Mouse (Mus musculus): ENCODE results near the gene Wdtc1. TPM values are rescaled to one million over a fixed set of nuclear protein-coding genes. Genes with fewer than 3 reads are reported as not detected.
A peak's percentile ranks its signal among the peaks of the same experiment; 100 is the strongest.

Wdtc1 gene
- total and polyA plus RNA-seq, 3 experiments, result 13.2 to 35.3 TPM; not detected in 1

GRCm38 (mm10) chr4:133352797-133353196 lies 484 bp downstream of the Wdtc1 start:
- H3K4me3 ChIP-seq (ENCODE audit: control insufficient read depth in 1 of 2, insufficient read depth in 1 of 2, low read depth in 2 of 2, low read length in 2 of 2), result peak overlapping the region in 1 of 2 experiments; percentile 29; a peak in 2 of 4 replicates
- peaks cover 0 to 8% of the 10 kb centered on the region in 2 experiments; a peak in 2 of 4 replicates for H3K36me3 ChIP-seq (ENCODE audit: control insufficient read depth in 1 of 2, insufficient read depth in 2 of 2, low read length in 2 of 2)
- no peak overlapping the region for H3K27ac ChIP-seq (ENCODE audit: control insufficient read depth, low read depth, low read length)
- no peaks in the 10 kb centered on the region for H3K79me2 ChIP-seq (ENCODE audit: control insufficient read depth, insufficient read depth, low read length, poor library complexity)
- no peaks in the 10 kb centered on the region for H3K27me3 ChIP-seq (ENCODE audit: control insufficient read depth in 1 of 2, insufficient read depth in 2 of 2, low read length in 2 of 2)
- DNase-seq (ENCODE audit: low read depth, low spot score), result peak; percentile 58
- peaks cover 0 to 12% of the 10 kb centered on the region in 2 experiments; a peak in 2 of 4 replicates for H3K4me1 ChIP-seq (ENCODE audit: control insufficient read depth in 1 of 2, insufficient read depth in 2 of 2, low read length in 2 of 2)
- TF ChIP-seq MAZ (IDR thresholded peaks at IDR 0.05; ENCODE audit: low read depth, low read length), result no peak
- no peak overlapping the region for H3K9ac ChIP-seq (ENCODE audit: control insufficient read depth, low read depth, low read length, poor library complexity, severe bottlenecking)
- no peaks in the 10 kb centered on the region for H3K9me3 ChIP-seq (replicated peaks; ENCODE audit: insufficient read depth, low read length)

GRCm38 (mm10) chr4:133348051-133348775 lies 5.1 kb downstream of the Wdtc1 start:
- Histone ChIP-seq H3K27ac (ENCODE audit: control insufficient read depth, low read depth, low read length) (no peak overlapping the region), H3K79me2 (ENCODE audit: control insufficient read depth, insufficient read depth, low read length, poor library complexity) (no peaks in the 10 kb centered on the region), H3K9ac (ENCODE audit: control insufficient read depth, low read depth, low read length, poor library complexity, severe bottlenecking) (no peak overlapping the region), H3K4me1 (ENCODE audit: control insufficient read depth in 1 of 2, insufficient read depth in 2 of 2, low read length in 2 of 2) (peaks cover 2 to 7% of the 10 kb centered on the region in 2 experiments; a peak in 2 of 4 replicates), H3K4me3 (ENCODE audit: control insufficient read depth in 1 of 2, insufficient read depth in 1 of 2, low read depth in 2 of 2, low read length in 2 of 2) (no peak overlapping the region), H3K9me3 (replicated peaks; ENCODE audit: insufficient read depth, low read length) (no peaks in the 10 kb centered on the region), H3K27me3 (ENCODE audit: control insufficient read depth in 1 of 2, insufficient read depth in 2 of 2, low read length in 2 of 2) (no peaks in the 10 kb centered on the region), H3K36me3 (ENCODE audit: control insufficient read depth in 1 of 2, insufficient read depth in 2 of 2, low read length in 2 of 2) (peaks cover 0 to 4% of the 10 kb centered on the region in 2 experiments; a peak in 1 of 4 replicates)
- TF ChIP-seq ZC3H11A (IDR thresholded peaks at IDR 0.05; ENCODE audit: low read depth, low read length) (no peak), CTCF (IDR thresholded peaks at IDR 0.05 in 2 of 3, conservative IDR thresholded peaks at IDR 0.05 in 1 of 3; ENCODE audit: control insufficient read depth in 1 of 3, insufficient read depth in 1 of 3, low read depth in 2 of 3, low read length in 3 of 3, poor library complexity in 1 of 3, severe bottlenecking in 1 of 3) (no peak), NRF1 (IDR thresholded peaks at IDR 0.05; ENCODE audit: insufficient read depth, low read depth, low read length, poor library complexity, severe bottlenecking) (no peak), BHLHE40 (IDR thresholded peaks at IDR 0.05; ENCODE audit: borderline replicate concordance, low read depth, low read length) (no peak), SIN3A (IDR thresholded peaks at IDR 0.05; ENCODE audit: low read length) (no peak), MYC (IDR thresholded peaks at IDR 0.05; ENCODE audit: low read depth, low read length) (no peak), MAX (IDR thresholded peaks at IDR 0.05; ENCODE audit: low read length) (no peak), MAZ (IDR thresholded peaks at IDR 0.05; ENCODE audit: low read depth, low read length) (no peak), USF1 (IDR thresholded peaks at IDR 0.05; ENCODE audit: low read depth, low read length) (no peak), MXI1 (IDR thresholded peaks at IDR 0.05; ENCODE audit: low read depth, low read length) (no peak), MAFK (IDR thresholded peaks at IDR 0.05; ENCODE audit: borderline replicate concordance, low read depth, low read length) (no peak), ETS1 (IDR thresholded peaks at IDR 0.05; ENCODE audit: low read depth, low read length) (no peak), RCOR1 (IDR thresholded peaks at IDR 0.05; ENCODE audit: low read depth, low read length) (no peak), POLR2AphosphoS2 (IDR thresholded peaks at IDR 0.05; ENCODE audit: low read length) (no peak), USF2 (IDR thresholded peaks at IDR 0.05; ENCODE audit: borderline replicate concordance in 1 of 2, insufficient read depth in 1 of 2, low read depth in 1 of 2, low read length in 2 of 2) (no peak), GABPA (IDR thresholded peaks at IDR 0.05; ENCODE audit: low read depth, low read length) (no peak)
- DNase-seq (ENCODE audit: low read depth, low spot score), result no peak

All from MEL (cell line).